ENCODE assay signal across 8 mouse cellular contexts in the genomic region with DNA sequence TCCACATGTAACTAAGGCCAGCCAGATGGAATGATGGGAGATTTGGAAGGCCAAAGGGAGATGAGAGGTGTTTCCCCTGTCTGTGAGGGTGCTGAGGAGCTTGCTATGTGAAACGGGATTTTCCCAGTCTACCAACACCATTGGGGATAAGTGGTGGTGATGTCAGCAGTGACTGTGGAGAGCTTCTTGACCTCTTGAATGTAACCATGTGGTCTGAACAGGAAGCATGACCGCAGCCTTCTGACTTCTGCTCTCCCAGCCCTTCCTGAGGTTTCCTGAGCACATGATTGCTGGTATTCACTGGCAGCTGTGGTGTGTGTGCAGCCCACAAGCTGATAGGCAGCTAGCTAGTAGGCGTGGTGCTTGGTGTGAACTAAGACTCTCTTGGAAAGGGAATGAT. TPM values are rescaled to one million over a fixed set of nuclear protein-coding genes. Genes with fewer than 3 reads are reported as not detected.
DNase-seq lines count a peak whose midpoint lies in the region; ATAC-seq and TF ChIP-seq lines count a peak whose summit lies in the region.

No protein-coding gene starts in this region.

- in situ Hi-C loops in CH12.LX (cut with MboI; ENCODE audit: low pct_ligation_motif_present, low pct_unique_long_range_greater_than_20kb, low sequenced_read_pairs), result loop anchor here (10.0 kb wide), 1 partner anchor 58 kb away; the partner anchor contains the start of gene Nfe2l2

- 40% methylated on average over 3 of the region's 3 CpGs for WGBS in lung, embryonic 15.5 days
- 83% methylated on average over 3 of the region's 3 CpGs for WGBS in hindbrain, embryonic 14.5 days

- H3K9me3 ChIP-seq in CH12.LX (replicated peaks; ENCODE audit: low read length), result no peaks in the 10 kb centered on the region
- no peaks in the 10 kb centered on the region for H3K9me3 ChIP-seq in lung, embryonic 15.5 days
- H3K9me3 ChIP-seq in hindbrain, embryonic 14.5 days (ENCODE audit: control insufficient read depth, low read length), result no peaks in the 10 kb centered on the region

- peak overlapping the region; percentile 57 for H3K4me2 ChIP-seq in CH12.LX (ENCODE audit: insufficient read depth, low read depth, poor library complexity, severe bottlenecking)
- no peak overlapping the region for H3K4me2 ChIP-seq in lung, embryonic 15.5 days
- no peak overlapping the region for H3K4me2 ChIP-seq in hindbrain, embryonic 14.5 days (replicated peaks)

- peak; percentile 78; the same call in 1 of the 2 replicates for TF ChIP-seq EP300 in CH12.LX (IDR thresholded peaks at IDR 0.05; ENCODE audit: low read length)

- H3K36me3 ChIP-seq in CH12.LX (replicated peaks in 1 of 2; ENCODE audit: control insufficient read depth in 1 of 2, insufficient read depth in 1 of 2, low read length in 1 of 2), result no peaks in the 10 kb centered on the region
- H3K36me3 ChIP-seq in lung, embryonic 15.5 days, result no peaks in the 10 kb centered on the region
- H3K36me3 ChIP-seq in hindbrain, embryonic 14.5 days (replicated peaks; ENCODE audit: control insufficient read depth, insufficient read depth), result no peaks in the 10 kb centered on the region

- intact Hi-C loops in heart, postnatal 36 days (cut with DNase I), result no loop called here

- TF ChIP-seq POLR2A in CH12.LX (IDR thresholded peaks at IDR 0.05; ENCODE audit: low read depth, low read length), result peak; percentile 54; the same call in 1 of the 2 replicates

- H3K79me2 ChIP-seq in CH12.LX (replicated peaks; ENCODE audit: control insufficient read depth, extremely low read depth, insufficient read depth, poor library complexity, severe bottlenecking), result no peaks in the 10 kb centered on the region

- dilution Hi-C loops in CH12.LX (cut with MboI; ENCODE audit: extremely low pct_ligation_motif_present, extremely low pct_unique_long_range_greater_than_20kb, low sequenced_read_pairs), result no loop called here

- peak; percentile 50; the same call in 1 of the 2 replicates for ATAC-seq in lung, embryonic 15.5 days (ENCODE audit: borderline replicate concordance, extremely low read depth, low FRiP score, low TSS enrichment)
- ATAC-seq in hindbrain, embryonic 14.5 days (ENCODE audit: low FRiP score), result no peak

- peak overlapping the region; percentile 54 for H3K27ac ChIP-seq in CH12.LX (ENCODE audit: insufficient read depth, low read depth)
- no peak overlapping the region for H3K27ac ChIP-seq in lung, embryonic 15.5 days
- H3K27ac ChIP-seq in hindbrain, embryonic 14.5 days, result no peak overlapping the region

- no peaks in the 10 kb centered on the region for H3K27me3 ChIP-seq in CH12.LX (replicated peaks)
- no peaks in the 10 kb centered on the region for H3K27me3 ChIP-seq in lung, embryonic 15.5 days
- H3K27me3 ChIP-seq in hindbrain, embryonic 14.5 days (ENCODE audit: control insufficient read depth, insufficient read depth, low read length), result no peaks in the 10 kb centered on the region

- no peak overlapping the region for H3K9ac ChIP-seq in CH12.LX (ENCODE audit: insufficient read depth, low read depth)
- H3K9ac ChIP-seq in lung, embryonic 15.5 days, result no peak overlapping the region
- no peak overlapping the region for H3K9ac ChIP-seq in hindbrain, embryonic 14.5 days

- DNase-seq in 3134 (ENCODE audit: extremely low read depth, insufficient read length, low spot score), result peak; percentile 39
- DNase-seq in CH12.LX (ENCODE audit: extremely low read depth), result peak; percentile 90
- DNase-seq in heart, postnatal 36 days, result peak; percentile 46 to 52
- no peak for DNase-seq in frontal cortex, postnatal 36 days (ENCODE audit: low spot score in 2 of 2)
- DNase-seq in hindbrain, embryonic 14.5 days (ENCODE audit: low spot score), result no peak
- DNase-seq in frontal cortex, adult 2 months (ENCODE audit: extremely low spot score in 1 of 2, low spot score in 1 of 2), result no peak
- DNase-seq in right cerebral cortex, postnatal 10 days (ENCODE audit: low spot score in 2 of 2), result no peak

- TF ChIP-seq CTCF in CH12.LX (conservative IDR thresholded peaks at IDR 0.05 in 1 of 2, IDR thresholded peaks at IDR 0.05 in 1 of 2; ENCODE audit: low read depth in 2 of 2, low read length in 2 of 2), result no peak

- H3K4me1 ChIP-seq in CH12.LX (ENCODE audit: control insufficient read depth in 1 of 2, insufficient read depth in 2 of 2), result peaks cover 21 to 50% of the 10 kb centered on the region in 2 experiments
- H3K4me1 ChIP-seq in lung, embryonic 15.5 days, result peaks cover 21% of the 10 kb centered on the region
- H3K4me1 ChIP-seq in hindbrain, embryonic 14.5 days (replicated peaks; ENCODE audit: control insufficient read depth, insufficient read depth, low read length), result peaks cover 4% of the 10 kb centered on the region; the same call in 1 of the 2 replicates

- no peak for TF ChIP-seq RAD21 in CH12.LX (IDR thresholded peaks at IDR 0.05; ENCODE audit: low read depth, low read length)

- H3K4me3 ChIP-seq in CH12.LX (replicated peaks in 1 of 3; ENCODE audit: low read depth in 2 of 3, low read length in 2 of 3, poor library complexity in 1 of 3), result no peak overlapping the region
- H3K4me3 ChIP-seq in lung, embryonic 15.5 days, result no peak overlapping the region
- no peak overlapping the region for H3K4me3 ChIP-seq in hindbrain, embryonic 14.5 days (replicated peaks; ENCODE audit: low read length)

TF ChIP-seq in CH12.LX, 34 proteins besides CTCF, POLR2A, EP300 and RAD21:
- peak; percentile 48; the same call in 1 of the 2 replicates for TF ChIP-seq USF1 (IDR thresholded peaks at IDR 0.05; ENCODE audit: low read depth, low read length)
- no peak; the same call in 1 of the 2 replicates for TF ChIP-seq MXI1 (IDR thresholded peaks at IDR 0.05; ENCODE audit: low read depth, low read length)
- no peak for TF ChIP-seq JUND (conservative IDR thresholded peaks at IDR 0.05; ENCODE audit: low read depth, low read length)
- TF ChIP-seq MEF2A (IDR thresholded peaks at IDR 0.05; ENCODE audit: borderline replicate concordance, low read depth, low read length), result 0 out of 2 replicates have a peak, but pooled peaks have one; percentile 39
- peak; percentile 93 for TF ChIP-seq MAX (IDR thresholded peaks at IDR 0.05; ENCODE audit: low read length)
- TF ChIP-seq ELF1 (IDR thresholded peaks at IDR 0.05; ENCODE audit: low read depth, low read length), result peak; percentile 42; the same call in 1 of the 2 replicates
- TF ChIP-seq RCOR1 (conservative IDR thresholded peaks at IDR 0.05; ENCODE audit: low read depth, low read length), result no peak
- no peak; the same call in 1 of the 2 replicates for TF ChIP-seq CHD2 (IDR thresholded peaks at IDR 0.05; ENCODE audit: low read length)
- TF ChIP-seq HCFC1 (IDR thresholded peaks at IDR 0.05; ENCODE audit: low read depth, low read length), result no peak
- TF ChIP-seq POLR2AphosphoS2 (IDR thresholded peaks at IDR 0.05; ENCODE audit: low read depth, low read length), result no peak
- TF ChIP-seq JUN (IDR thresholded peaks at IDR 0.05; ENCODE audit: insufficient read depth, low read depth, low read length), result peak; percentile 14; the same call in 1 of the 2 replicates
- TF ChIP-seq BHLHE40 (IDR thresholded peaks at IDR 0.05; ENCODE audit: low read depth, low read length), result peak; percentile 96
- peak; percentile 30 for TF ChIP-seq USF2 (conservative IDR thresholded peaks at IDR 0.05; ENCODE audit: low read depth, low read length)
- TF ChIP-seq IRF4 (IDR thresholded peaks at IDR 0.05; ENCODE audit: low read depth, low read length), result no peak
- TF ChIP-seq SIN3A (IDR thresholded peaks at IDR 0.05; ENCODE audit: low read length), result 0 out of 2 replicates have a peak, but pooled peaks have one; percentile 26
- no peak for TF ChIP-seq KAT2A (IDR thresholded peaks at IDR 0.05; ENCODE audit: insufficient replicate concordance, low read length)
- TF ChIP-seq GABPA (IDR thresholded peaks at IDR 0.05; ENCODE audit: insufficient replicate concordance, low read depth, low read length), result no peak
- no peak for TF ChIP-seq MAFK (IDR thresholded peaks at IDR 0.05; ENCODE audit: insufficient replicate concordance, low read length)
- TF ChIP-seq E2F4 (IDR thresholded peaks at IDR 0.05; ENCODE audit: insufficient replicate concordance, low read depth, low read length), result no peak
- TF ChIP-seq TCF12 (IDR thresholded peaks at IDR 0.05; ENCODE audit: low read depth, low read length), result peak; percentile 76
- TF ChIP-seq MYC (IDR thresholded peaks at IDR 0.05; ENCODE audit: low read depth, low read length), result peak; percentile 94
- peak; percentile 95 for TF ChIP-seq ETS1 (conservative IDR thresholded peaks at IDR 0.05; ENCODE audit: low read depth, low read length)
- TF ChIP-seq CHD1 (IDR thresholded peaks at IDR 0.05; ENCODE audit: low read depth, low read length), result no peak
- no peak for TF ChIP-seq ZC3H11A (IDR thresholded peaks at IDR 0.05; ENCODE audit: low read depth, low read length)
- TF ChIP-seq ZMIZ1 (IDR thresholded peaks at IDR 0.05; ENCODE audit: low read depth, low read length), result no peak
- no peak for TF ChIP-seq NRF1 (IDR thresholded peaks at IDR 0.05; ENCODE audit: low read depth, low read length)
- no peak for TF ChIP-seq MAZ (IDR thresholded peaks at IDR 0.05; ENCODE audit: low read depth, low read length)
- no peak for TF ChIP-seq NELFE (IDR thresholded peaks at IDR 0.05; ENCODE audit: low read depth, low read length)
- TF ChIP-seq PAX5 (IDR thresholded peaks at IDR 0.05; ENCODE audit: low read length), result no peak
- no peak for TF ChIP-seq ZNF384 (IDR thresholded peaks at IDR 0.05; ENCODE audit: low read depth, low read length)
- TF ChIP-seq UBTF (IDR thresholded peaks at IDR 0.05; ENCODE audit: low read depth, low read length), result no peak
- TF ChIP-seq ZKSCAN1 (IDR thresholded peaks at IDR 0.05; ENCODE audit: borderline replicate concordance, low read depth, low read length), result no peak
- TF ChIP-seq TBP (conservative IDR thresholded peaks at IDR 0.05; ENCODE audit: low read depth, low read length), result peak; percentile 46; the same call in 1 of the 2 replicates
- no peak for TF ChIP-seq SMC3 (IDR thresholded peaks at IDR 0.05; ENCODE audit: low read depth, low read length)

RNA-seq across cellular contexts. Expression of gene Nfe2l2, which starts 58.8 kb away (rescaled TPM):
- total RNA-seq in CH12.LX (2012; rRNA removed) (11.6 and 13.9 TPM in 2 replicates), CH12.LX (2014; rRNA removed) (21.7 and 23.3 TPM in 2 replicates)
- 32.6 and 35.5 TPM in 2 replicates for polyA plus RNA-seq in CH12.LX (2012; ENCODE audit: insufficient read length, low read depth)
- 10 to 100 TPM; 66.7 to 70.2 TPM for total RNA-seq in heart, postnatal 36 days (2021)
- 92.9 and 99.0 TPM in 2 replicates for polyA plus RNA-seq in lung, embryonic 15.5 days (2015; fragmentation: Nextera tagmentation; extraction: Ambion mirVana)
- 11.2 and 14.5 TPM in 2 replicates for polyA plus RNA-seq in hindbrain, embryonic 14.5 days (2014; fragmentation: Nextera tagmentation; extraction: Ambion mirVana)
- polyA plus RNA-seq in frontal cortex, adult 2 months (2012; rRNA removed), result 20.4 and 21.1 TPM in 2 replicates

Comparison
In these comparisons a context has a peak if more than half of its experiments do, and no peak if none do; other contexts are left out.
1. DNase-seq: peak in 3134 (single experiment), CH12.LX (single experiment) and heart, postnatal 36 days (2 of 2); none in frontal cortex, postnatal 36 days (0 of 2), hindbrain, embryonic 14.5 days (single experiment), frontal cortex, adult 2 months (0 of 2) and right cerebral cortex, postnatal 10 days (0 of 2).